Mouse (Mus musculus) liver, embryonic 14.5 days (tissue): Measurements from ENCODE around the gene Sema4a.
A peak's percentile ranks its signal among the peaks of the same experiment; 100 is the strongest.

Source experiments
- CTCF ChIP-seq: IDR thresholded peaks from 2 replicates; pipeline ENCODE4 v1.5.1; 2016; ENCODE audit warnings: antibody characterized with exemption, low read depth, control low read depth
- EP300 ChIP-seq: IDR thresholded peaks from 2 replicates; pipeline ENCODE4 v1.6.1; 2016; ENCODE audit warnings: antibody characterized with exemption, low read depth

DNA sequence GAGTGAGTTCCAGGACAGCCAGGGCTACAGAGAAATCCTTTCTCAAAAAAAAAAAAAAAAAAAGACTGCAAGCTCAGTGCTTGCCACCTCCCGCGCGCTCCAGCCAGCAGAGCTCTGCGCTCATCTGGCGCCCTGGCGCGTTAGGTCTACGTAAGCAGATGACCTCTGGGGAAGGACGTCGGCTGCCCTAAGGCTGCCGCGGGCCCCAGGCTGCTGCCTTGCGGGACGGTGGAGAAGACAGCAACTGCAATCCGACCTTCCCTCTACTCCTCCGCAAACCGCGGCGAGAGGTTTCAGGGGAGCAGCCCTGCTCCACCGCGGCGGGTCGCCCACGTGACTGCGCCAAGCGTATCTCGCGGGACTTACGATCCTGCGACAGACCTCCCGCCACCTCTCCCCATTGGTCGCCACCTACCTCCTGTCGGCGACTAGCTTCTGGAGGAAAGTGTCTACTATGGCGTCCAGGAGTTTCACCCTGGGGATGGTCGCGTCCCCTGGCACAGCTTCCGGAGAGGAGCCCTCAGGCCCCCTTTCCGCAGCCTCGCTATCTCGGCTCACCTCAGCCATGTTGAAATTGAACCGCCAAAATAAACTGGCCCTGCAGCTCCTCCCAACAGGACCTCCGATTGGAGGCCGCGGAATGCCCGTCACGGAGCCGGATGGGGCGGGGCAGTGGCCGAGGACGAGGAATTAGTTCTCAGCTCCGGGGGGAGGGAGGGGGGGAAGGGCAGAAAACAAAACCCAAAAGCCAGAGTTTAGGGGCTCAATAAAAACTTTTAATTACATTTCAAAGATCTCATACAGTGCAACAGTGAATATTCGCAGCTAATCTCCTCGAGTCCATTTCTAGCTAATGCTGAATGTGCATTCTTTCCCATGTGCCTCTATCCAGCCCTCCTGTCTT, 51.0 kb downstream of the Sema4a start, which contains the start of gene Pmf1:
- TF ChIP-seq CTCF (peak; percentile 30; the same call in 1 of the 2 replicates), EP300 (peak; percentile 59)
